Comparison of ENCODE assay signal across 8 mouse cellular contexts in the genomic region with DNA sequence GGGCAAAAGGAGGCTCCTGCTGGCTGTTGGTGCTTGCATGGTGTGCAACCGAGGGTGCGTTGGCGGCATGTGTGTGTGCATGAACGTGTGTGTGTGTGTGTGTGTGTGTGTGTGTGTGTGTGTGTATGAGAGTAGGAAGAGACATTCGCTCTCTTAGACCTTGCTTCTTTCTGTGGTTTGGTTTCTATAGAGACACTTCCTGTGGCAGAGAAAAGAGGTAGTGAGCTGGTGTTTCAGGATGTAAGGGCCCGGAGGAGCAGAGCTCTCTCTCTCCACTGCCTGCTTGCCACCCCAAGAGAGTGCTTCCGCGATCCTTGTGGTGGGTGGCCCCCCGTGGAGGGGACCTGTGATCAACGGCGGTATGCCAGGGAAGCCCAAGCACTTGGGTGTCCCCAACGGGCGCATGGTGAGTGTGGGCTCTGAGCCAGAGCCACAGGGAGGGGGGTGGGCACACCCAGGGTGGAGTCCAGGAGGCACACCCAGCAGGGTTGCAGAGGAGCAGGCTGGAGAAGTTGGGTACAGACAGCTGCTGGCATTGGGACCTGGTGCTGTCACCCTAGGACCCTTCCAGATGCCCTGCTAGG. TPM values are rescaled to one million over a fixed set of nuclear protein-coding genes. Genes with fewer than 3 reads are reported as not detected.
A peak's percentile ranks its signal among the peaks of the same experiment; 100 is the strongest.
DNase-seq lines count a peak whose midpoint lies in the region; ATAC-seq and TF ChIP-seq lines count a peak whose summit lies in the region.

A gene (plus strand): TSS at position 202 of the 584 bp plus-strand sequence.

- peaks cover 51% of the 10 kb centered on the region for H3K4me1 ChIP-seq in erythroblast, embryonic 14.5 days (ENCODE audit: control insufficient read depth)
- H3K4me1 ChIP-seq in stomach, postnatal 0 days (replicated peaks; ENCODE audit: control insufficient read depth, insufficient read depth) = no peaks in the 10 kb centered on the region
- H3K4me1 ChIP-seq in forebrain, embryonic 11.5 days (replicated peaks; ENCODE audit: control insufficient read depth, insufficient read depth, low read length) = no peaks in the 10 kb centered on the region
- no peaks in the 10 kb centered on the region for H3K4me1 ChIP-seq in forebrain, embryonic 13.5 days

- no peak within 1 kb of the TSS for H3K27ac ChIP-seq in stomach, postnatal 0 days (replicated peaks)
- no peak within 1 kb of the TSS for H3K27ac ChIP-seq in forebrain, embryonic 11.5 days (ENCODE audit: low read depth, low read length)
- no peak within 1 kb of the TSS for H3K27ac ChIP-seq in forebrain, embryonic 13.5 days

- H3K4me3 ChIP-seq in erythroblast, embryonic 14.5 days (replicated peaks) = peak within 1 kb of the TSS; percentile 61
- no peak within 1 kb of the TSS for H3K4me3 ChIP-seq in stomach, postnatal 0 days (ENCODE audit: low read depth, low read length)
- no peak within 1 kb of the TSS for H3K4me3 ChIP-seq in forebrain, embryonic 11.5 days (ENCODE audit: low read depth, low read length)
- H3K4me3 ChIP-seq in forebrain, embryonic 13.5 days = no peak within 1 kb of the TSS

- H3K36me3 ChIP-seq in erythroblast, embryonic 14.5 days (ENCODE audit: control insufficient read depth) = no peaks in the 10 kb centered on the region
- no peaks in the 10 kb centered on the region for H3K36me3 ChIP-seq in stomach, postnatal 0 days (ENCODE audit: control insufficient read depth, insufficient read depth, low read length)
- H3K36me3 ChIP-seq in forebrain, embryonic 11.5 days (ENCODE audit: control insufficient read depth, insufficient read depth, low read length) = no peaks in the 10 kb centered on the region
- no peaks in the 10 kb centered on the region for H3K36me3 ChIP-seq in forebrain, embryonic 13.5 days (ENCODE audit: poor library complexity, severe bottlenecking)

- no peak for TF ChIP-seq EP300 in stomach, postnatal 0 days (optimal IDR thresholded peaks at IDR 0.05)

- 0 out of 2 replicates have a peak within 1 kb of the TSS, but pooled peaks have one; percentile 25 for H3K4me2 ChIP-seq in stomach, postnatal 0 days (replicated peaks; ENCODE audit: low read depth)
- H3K4me2 ChIP-seq in forebrain, embryonic 11.5 days (ENCODE audit: low read depth, low read length, severe bottlenecking) = no peak within 1 kb of the TSS
- no peak within 1 kb of the TSS for H3K4me2 ChIP-seq in forebrain, embryonic 13.5 days

- no peaks in the 10 kb centered on the region for H3K9me3 ChIP-seq in erythroblast, embryonic 14.5 days (ENCODE audit: control insufficient read depth, low read length)
- no peaks in the 10 kb centered on the region for H3K9me3 ChIP-seq in stomach, postnatal 0 days (ENCODE audit: control insufficient read depth, low read length)
- no peaks in the 10 kb centered on the region for H3K9me3 ChIP-seq in forebrain, embryonic 11.5 days (ENCODE audit: control insufficient read depth, low read length)
- no peaks in the 10 kb centered on the region for H3K9me3 ChIP-seq in forebrain, embryonic 13.5 days (replicated peaks)

- no peak within 1 kb of the TSS for H3K9ac ChIP-seq in stomach, postnatal 0 days (ENCODE audit: low read length)
- H3K9ac ChIP-seq in forebrain, embryonic 11.5 days (ENCODE audit: low read length) = no peak within 1 kb of the TSS
- no peak within 1 kb of the TSS for H3K9ac ChIP-seq in forebrain, embryonic 13.5 days

- DNase-seq in kidney, postnatal 10 days = peak; percentile 24
- no peak for DNase-seq in kidney, adult 18-20 months
- DNase-seq in layer of hippocampus, postnatal 25 days (ENCODE audit: extremely low spot score in 1 of 2, low spot score in 1 of 2) = peak in 1 of 2 experiments; percentile 34
- DNase-seq in lung, postnatal 4 days = peak; percentile 53 to 61
- peak; percentile 26 for DNase-seq in stomach, postnatal 0 days (ENCODE audit: low spot score)
- DNase-seq in forebrain, embryonic 11.5 days (ENCODE audit: low spot score) = no peak

- ATAC-seq in stomach, postnatal 0 days (ENCODE audit: low FRiP score, low TSS enrichment) = peak; percentile 35; the same call in 1 of the 2 replicates
- no peak for ATAC-seq in forebrain, embryonic 11.5 days (replicated peaks; ENCODE audit: low FRiP score)
- ATAC-seq in forebrain, embryonic 13.5 days = no peak

- peaks cover 29% of the 10 kb centered on the region for H3K27me3 ChIP-seq in erythroblast, embryonic 14.5 days (ENCODE audit: control insufficient read depth)
- H3K27me3 ChIP-seq in stomach, postnatal 0 days (ENCODE audit: control insufficient read depth, insufficient read depth, low read length) = no peaks in the 10 kb centered on the region
- no peaks in the 10 kb centered on the region for H3K27me3 ChIP-seq in forebrain, embryonic 11.5 days (ENCODE audit: control insufficient read depth, insufficient read depth, low read length)
- H3K27me3 ChIP-seq in forebrain, embryonic 13.5 days = peaks cover 27% of the 10 kb centered on the region

- no peak for TF ChIP-seq CTCF in stomach, postnatal 0 days (IDR thresholded peaks at IDR 0.05; ENCODE audit: low read depth)

- 43% methylated on average over 13 of the region's 13 CpGs for WGBS in stomach, postnatal 0 days
- 69% methylated on average over 13 of the region's 13 CpGs for WGBS in forebrain, embryonic 11.5 days
- 57% methylated on average over 13 of the region's 13 CpGs for WGBS in forebrain, embryonic 13.5 days

RNA-seq across cellular contexts. Expression of the gene that starts here (rescaled TPM):
- polyA plus RNA-seq in erythroblast, embryonic 14.5 days (2012) = 0.03 TPM in 1 of 2 replicates, not detected in the other
- total RNA-seq in layer of hippocampus, postnatal 25 days (2021) = 10 to 100 TPM; 94.5 to 98.2 TPM
- 0.51 and 0.73 TPM in 2 replicates for polyA plus RNA-seq in stomach, postnatal 0 days (2015; fragmentation: Nextera tagmentation; extraction: Ambion mirVana)
- 0.33 and 0.44 TPM in 2 replicates for polyA plus RNA-seq in forebrain, embryonic 11.5 days (2014; fragmentation: Nextera tagmentation; extraction: Ambion mirVana)
- polyA plus RNA-seq in forebrain, embryonic 13.5 days (2015; fragmentation: Nextera tagmentation; extraction: Ambion mirVana) = 0.30 and 0.40 TPM in 2 replicates

Comparison
In these comparisons a context has a peak if more than half of its experiments do, and no peak if none do; other contexts are left out.
1. DNase-seq: peak in kidney, postnatal 10 days (single experiment) and lung, postnatal 4 days (2 of 2); none in kidney, adult 18-20 months (single experiment) and forebrain, embryonic 11.5 days (single experiment).
2. Peak in DNase-seq, ATAC-seq and H3K4me2 ChIP-seq in stomach, postnatal 0 days; RNA of the gene not detected or under 1 TPM.